Mouse (Mus musculus): ENCODE measurements around the gene Sgms2.

GRCm38 (mm10) chr3:131476002-131476401 is 15.2 kb downstream of the Sgms2 start:
- no peak for TF ChIP-seq GATA1 (IDR thresholded peaks at IDR 0.05; ENCODE audit: borderline replicate concordance, low read length)
- TF ChIP-seq FLI1 (IDR thresholded peaks at IDR 0.05; ENCODE audit: low read length) = no peak
